Mouse (Mus musculus): ENCODE results near the gene Bcdin3d. TPM values are rescaled to one million over a fixed set of nuclear protein-coding genes. Genes with fewer than 3 reads are reported as not detected.

Bcdin3d gene
- polyA plus RNA-seq, 1 experiment: 5.2 TPM

- 31% methylated on average over 8 of the region's 8 CpGs for WGBS
- Histone ChIP-seq H3K4me3 (ENCODE audit: low read depth, low read length) (no peak overlapping the region), H3K4me1 (ENCODE audit: control insufficient read depth, insufficient read depth, insufficient read length, low read length) (peaks cover 10% of the 10 kb centered on the region), H3K36me3 (ENCODE audit: control insufficient read depth, insufficient read depth, low read length) (no peaks in the 10 kb centered on the region), H3K27me3 (ENCODE audit: control insufficient read depth, insufficient read depth, low read length) (no peaks in the 10 kb centered on the region), H3K27ac (ENCODE audit: insufficient read depth, low read depth, low read length) (no peak overlapping the region)
- TF ChIP-seq POLR2A (IDR thresholded peaks at IDR 0.05; ENCODE audit: low read depth, low read length): no peak
- TF ChIP-seq CTCF (IDR thresholded peaks at IDR 0.05; ENCODE audit: extremely low read depth, insufficient read length, insufficient replicate concordance, low read depth, low read length): no peak
Observed at GRCm38 (mm10) chr15:99440816-99441457, 33.6 kb downstream of the Bcdin3d start.

- no peak for TF ChIP-seq POLR2A (IDR thresholded peaks at IDR 0.05; ENCODE audit: low read depth, low read length)
- no peak for TF ChIP-seq CTCF (IDR thresholded peaks at IDR 0.05; ENCODE audit: extremely low read depth, insufficient read length, insufficient replicate concordance, low read depth, low read length)
Observed at GRCm38 (mm10) chr15:99440112-99440815, 34.3 kb downstream of the Bcdin3d start.

DNA sequence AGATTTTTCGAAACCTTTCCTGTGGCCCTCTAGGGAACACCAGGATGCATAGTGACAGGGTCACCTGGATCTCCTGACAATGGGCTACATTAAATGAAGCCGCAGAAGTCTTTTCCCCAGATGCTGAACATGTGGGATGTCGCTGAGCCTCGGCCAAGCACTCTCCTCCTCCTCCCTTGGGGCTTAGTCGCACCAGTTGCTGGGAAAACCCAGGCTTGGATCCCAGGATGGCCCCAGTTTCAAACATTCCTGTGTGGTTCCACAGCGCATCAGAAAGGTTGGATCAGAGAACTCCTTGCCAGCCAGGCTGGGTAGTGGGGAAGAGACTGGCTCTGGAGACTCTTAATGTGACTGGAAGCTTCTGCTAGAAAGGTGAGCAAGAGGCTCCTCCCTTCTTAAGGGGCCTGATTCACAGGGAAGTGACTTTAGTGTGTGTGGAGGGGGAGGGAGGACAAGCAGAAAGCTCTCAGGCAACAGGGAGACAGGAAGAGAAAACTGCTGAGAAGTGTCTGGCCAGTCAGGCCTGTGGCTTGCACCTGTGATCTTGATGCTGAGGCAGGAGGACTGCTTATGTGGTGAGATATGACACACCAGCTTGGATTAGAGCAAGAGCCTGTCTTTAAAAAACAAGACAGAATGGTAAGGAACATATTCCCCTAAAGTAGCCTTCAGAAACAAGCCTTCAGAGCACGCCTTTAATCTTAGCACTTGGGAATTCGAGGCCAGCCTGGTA lies 35.4 kb downstream of the Bcdin3d start:
- Histone ChIP-seq H3K27ac (ENCODE audit: insufficient read depth, low read depth, low read length) (no peak overlapping the region), H3K4me1 (ENCODE audit: control insufficient read depth, insufficient read depth, insufficient read length, low read length) (peaks cover 10% of the 10 kb centered on the region), H3K4me3 (ENCODE audit: low read depth, low read length) (no peak overlapping the region), H3K27me3 (ENCODE audit: control insufficient read depth, insufficient read depth, low read length) (no peaks in the 10 kb centered on the region), H3K36me3 (ENCODE audit: control insufficient read depth, insufficient read depth, low read length) (no peaks in the 10 kb centered on the region)
- 78% methylated on average over 8 of the region's 8 CpGs for WGBS
- no peak for TF ChIP-seq POLR2A (IDR thresholded peaks at IDR 0.05; ENCODE audit: low read depth, low read length)
- no peak for TF ChIP-seq CTCF (IDR thresholded peaks at IDR 0.05; ENCODE audit: extremely low read depth, insufficient read length, insufficient replicate concordance, low read depth, low read length)

More at GRCm38 (mm10) chr15:99440112-99440815, 34.3 kb downstream of the Bcdin3d start:
- H3K4me3 ChIP-seq (ENCODE audit: low read depth, low read length): no peak overlapping the region
- peaks cover 10% of the 10 kb centered on the region for H3K4me1 ChIP-seq (ENCODE audit: control insufficient read depth, insufficient read depth, insufficient read length, low read length)
- H3K27me3 ChIP-seq (ENCODE audit: control insufficient read depth, insufficient read depth, low read length): no peaks in the 10 kb centered on the region
- no peaks in the 10 kb centered on the region for H3K36me3 ChIP-seq (ENCODE audit: control insufficient read depth, insufficient read depth, low read length)
- no peak overlapping the region for H3K27ac ChIP-seq (ENCODE audit: insufficient read depth, low read depth, low read length)
- 21% methylated on average over 2 of the region's 2 CpGs for WGBS

GRCm38 (mm10) chr15:99433913-99434312 lies 40.6 kb downstream of the Bcdin3d start:
- TF ChIP-seq CTCF (IDR thresholded peaks at IDR 0.05; ENCODE audit: extremely low read depth, insufficient read length, insufficient replicate concordance, low read depth, low read length): no peak
- no peak for TF ChIP-seq POLR2A (IDR thresholded peaks at IDR 0.05; ENCODE audit: low read depth, low read length)
- no peak overlapping the region for H3K27ac ChIP-seq (ENCODE audit: insufficient read depth, low read depth, low read length)
- no peak overlapping the region for H3K4me3 ChIP-seq (ENCODE audit: low read depth, low read length)
- 34% methylated on average over 12 of the region's 12 CpGs for WGBS
- no peaks in the 10 kb centered on the region for H3K27me3 ChIP-seq (ENCODE audit: control insufficient read depth, insufficient read depth, low read length)
- H3K36me3 ChIP-seq (ENCODE audit: control insufficient read depth, insufficient read depth, low read length): no peaks in the 10 kb centered on the region
- H3K4me1 ChIP-seq (ENCODE audit: control insufficient read depth, insufficient read depth, insufficient read length, low read length): peaks cover 3% of the 10 kb centered on the region

DNA sequence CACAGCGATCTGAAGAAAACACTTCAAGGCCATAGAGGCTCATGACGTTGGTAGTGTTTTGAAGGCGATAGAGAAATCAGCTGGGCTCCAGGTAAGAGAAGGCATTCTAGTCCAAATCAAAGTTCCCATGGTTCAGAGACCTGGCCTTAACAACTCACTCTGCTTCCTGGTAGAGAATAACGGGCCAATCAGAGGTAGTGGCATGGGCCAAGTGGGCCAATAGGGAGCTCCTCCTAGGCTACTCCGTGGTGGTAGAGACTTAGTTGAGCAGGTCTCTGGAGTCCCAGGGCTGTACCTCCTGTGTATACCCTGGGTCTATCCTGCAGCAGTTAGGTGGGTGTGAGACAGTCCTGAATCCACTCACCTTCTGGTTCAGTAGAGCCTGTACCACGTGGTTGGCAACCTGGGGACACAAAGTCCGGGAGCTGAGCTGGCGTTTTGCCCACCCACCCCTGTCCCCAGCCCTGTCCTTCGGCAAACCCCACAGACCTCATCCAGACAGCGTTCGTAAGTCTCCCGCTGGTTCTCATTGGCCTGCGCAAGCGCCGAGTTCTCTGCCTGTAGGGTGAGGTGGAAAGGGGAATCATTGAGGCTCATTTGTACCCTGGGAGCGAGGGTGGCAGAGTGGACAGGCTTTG lies 41.3 kb downstream of the Bcdin3d start:
- WGBS: 67% methylated on average over 16 of the region's 16 CpGs
- no peaks in the 10 kb centered on the region for H3K36me3 ChIP-seq (ENCODE audit: control insufficient read depth, insufficient read depth, low read length)
- TF ChIP-seq CTCF (IDR thresholded peaks at IDR 0.05; ENCODE audit: extremely low read depth, insufficient read length, insufficient replicate concordance, low read depth, low read length): no peak
- no peak for TF ChIP-seq POLR2A (IDR thresholded peaks at IDR 0.05; ENCODE audit: low read depth, low read length)

GRCm38 (mm10) chr15:99431967-99432366 lies 42.6 kb downstream of the Bcdin3d start:
- Histone ChIP-seq H3K4me3 (ENCODE audit: low read depth, low read length) (no peak overlapping the region), H3K4me1 (ENCODE audit: control insufficient read depth, insufficient read depth, insufficient read length, low read length) (peaks cover 3% of the 10 kb centered on the region), H3K36me3 (ENCODE audit: control insufficient read depth, insufficient read depth, low read length) (no peaks in the 10 kb centered on the region), H3K27me3 (ENCODE audit: control insufficient read depth, insufficient read depth, low read length) (no peaks in the 10 kb centered on the region), H3K27ac (ENCODE audit: insufficient read depth, low read depth, low read length) (no peak overlapping the region)
- 78% methylated on average over 8 of the region's 8 CpGs for WGBS
- TF ChIP-seq POLR2A (IDR thresholded peaks at IDR 0.05; ENCODE audit: low read depth, low read length): no peak
- no peak for TF ChIP-seq CTCF (IDR thresholded peaks at IDR 0.05; ENCODE audit: extremely low read depth, insufficient read length, insufficient replicate concordance, low read depth, low read length)

More for the DNA sequence above, 41.3 kb downstream of the Bcdin3d start:
- no peak overlapping the region for H3K27ac ChIP-seq (ENCODE audit: insufficient read depth, low read depth, low read length)
- H3K4me1 ChIP-seq (ENCODE audit: control insufficient read depth, insufficient read depth, insufficient read length, low read length): peaks cover 3% of the 10 kb centered on the region
- no peaks in the 10 kb centered on the region for H3K27me3 ChIP-seq (ENCODE audit: control insufficient read depth, insufficient read depth, low read length)
- no peak overlapping the region for H3K4me3 ChIP-seq (ENCODE audit: low read depth, low read length)

Measured in small intestine, adult 2 months (tissue).